Mouse (Mus musculus) layer of hippocampus, postnatal 25 days (tissue): ENCODE data around the gene Fgr. TPM values are rescaled to one million over a fixed set of nuclear protein-coding genes. Genes with fewer than 3 reads are reported as not detected.

Source experiments
- DNase-seq, 2 experiments: peaks; one replicate each; pipeline ENCODE4 v3.0.0; 2022; ENCODE audit warnings: mixed read lengths in 2 of 2, low spot score in 1 of 2; ENCODE audit errors: extremely low spot score in 1 of 2
- total RNA-seq, 2 experiments: library from RNA; stranded (reverse); gene quantifications; 2 replicates each; pipeline ENCODE4 v1.2.3; 2021

Fgr gene
- total RNA-seq, 2 experiments from 2014 or later, result 0.07 to 0.14 TPM

DNA sequence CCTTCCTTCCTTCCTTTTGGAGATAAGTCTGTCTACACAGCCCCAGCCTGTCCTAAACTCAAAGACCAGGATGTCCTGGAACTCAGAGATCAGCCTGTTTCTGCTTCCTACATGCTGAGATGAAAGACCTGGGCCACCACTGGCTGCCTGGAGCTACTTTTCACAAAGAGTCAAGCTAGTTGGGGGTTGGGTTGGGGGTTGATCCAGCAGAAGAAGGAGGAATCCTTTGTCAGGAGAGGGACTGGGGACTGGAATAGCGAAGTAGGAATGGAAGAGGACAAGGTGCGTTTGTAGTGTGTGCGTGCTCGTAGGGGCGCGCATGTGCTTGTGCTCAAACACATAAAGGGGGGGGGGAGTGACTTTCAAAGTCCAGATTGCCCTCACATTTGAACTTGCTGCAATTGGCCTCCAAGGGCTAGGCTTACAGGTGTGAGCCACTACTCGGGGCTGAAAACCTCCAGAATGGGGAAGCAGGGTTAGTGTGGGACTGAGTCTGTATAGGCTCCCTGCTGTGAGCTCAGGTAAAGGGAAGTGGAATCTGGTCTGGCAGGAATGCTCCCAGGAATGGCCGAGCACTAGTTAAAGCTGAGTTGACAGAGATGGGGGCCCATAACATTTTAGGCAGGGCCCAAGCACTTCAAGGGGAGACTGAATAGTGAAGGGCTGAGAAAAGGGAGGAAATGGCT, 58.7 kb downstream of the Fgr start:
- DNase-seq, result no peak

DNA sequence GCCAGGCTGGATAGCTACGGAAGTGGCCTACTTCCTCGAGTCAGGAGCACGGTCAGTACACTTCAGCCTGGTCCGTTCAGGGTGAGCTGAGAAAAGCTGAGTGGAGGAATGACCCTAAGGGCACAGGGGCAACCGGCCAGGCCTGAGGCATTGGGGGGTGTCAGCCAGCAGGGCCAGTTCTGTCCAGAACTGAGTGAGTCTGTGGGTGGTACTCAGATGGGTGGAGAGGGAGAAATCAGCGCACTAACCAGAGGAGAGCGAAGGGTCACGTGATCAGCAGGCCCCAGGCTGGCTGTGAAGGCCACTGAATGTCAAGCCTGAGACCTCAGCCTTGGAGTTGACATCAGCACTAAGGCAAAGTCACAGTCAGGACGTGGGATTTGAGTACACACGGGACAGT, 60.6 kb downstream of the Fgr start:
- no peak for DNase-seq

DNA sequence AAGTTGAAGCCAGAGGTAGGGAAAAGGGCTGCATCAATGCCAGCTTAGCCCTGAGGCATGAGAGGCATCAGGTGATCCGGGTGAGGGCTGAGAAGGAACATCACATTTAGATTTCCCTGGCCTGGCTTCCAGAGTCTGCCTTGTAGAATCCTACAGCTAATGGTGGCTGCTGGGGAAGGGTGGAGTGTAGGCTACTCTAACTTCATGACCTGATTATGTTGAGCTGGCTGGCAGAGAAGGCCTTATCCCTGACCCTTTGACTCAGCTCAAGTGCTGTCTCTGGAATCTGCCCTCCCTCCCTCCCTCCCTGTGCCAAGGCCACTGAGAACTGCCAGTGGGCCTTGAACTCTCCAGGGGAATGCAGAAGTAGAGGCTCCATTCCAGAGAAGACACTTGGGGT, 61.6 kb downstream of the Fgr start:
- no peak for DNase-seq

DNA sequence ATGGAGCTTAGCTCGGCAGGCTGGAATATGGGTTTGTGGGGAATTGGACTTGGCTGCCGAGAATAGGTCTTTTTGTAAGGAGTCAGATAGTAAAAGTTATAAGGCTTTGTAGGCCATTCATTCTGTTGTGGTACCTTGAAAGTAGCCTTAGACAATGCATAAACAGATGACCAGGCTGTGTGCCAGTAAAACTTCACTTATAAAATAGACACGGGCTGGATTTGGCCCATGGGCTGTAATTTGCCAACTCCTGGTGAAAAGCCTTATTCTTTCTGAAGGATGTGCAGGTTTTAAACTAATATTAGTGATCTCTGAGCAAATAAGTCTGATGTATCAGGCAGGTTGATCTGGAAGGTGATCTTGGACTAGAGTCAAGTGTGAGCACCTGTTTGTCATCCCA, 62.1 kb downstream of the Fgr start:
- no peak for DNase-seq

DNA sequence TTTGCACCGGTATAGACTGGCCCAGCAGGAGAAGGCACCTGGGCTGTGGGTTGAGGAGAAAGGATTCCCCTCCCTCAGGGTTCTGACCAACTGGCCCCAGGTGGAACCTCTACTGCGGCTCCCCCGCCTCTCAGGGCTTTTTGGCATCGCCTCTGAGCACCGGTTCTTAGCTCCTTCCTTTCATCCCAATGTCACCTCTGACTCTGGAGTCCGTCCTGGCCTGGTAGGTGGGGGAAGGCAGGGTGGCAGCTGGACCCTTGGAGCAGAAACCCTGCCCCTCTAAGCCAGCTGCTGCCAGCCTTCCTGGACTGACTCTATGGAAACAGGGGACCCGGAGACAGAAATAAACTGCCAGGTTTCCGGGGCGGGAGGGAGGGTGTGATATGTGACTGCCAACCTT, 63.4 kb downstream of the Fgr start:
- DNase-seq, result no peak

DNA sequence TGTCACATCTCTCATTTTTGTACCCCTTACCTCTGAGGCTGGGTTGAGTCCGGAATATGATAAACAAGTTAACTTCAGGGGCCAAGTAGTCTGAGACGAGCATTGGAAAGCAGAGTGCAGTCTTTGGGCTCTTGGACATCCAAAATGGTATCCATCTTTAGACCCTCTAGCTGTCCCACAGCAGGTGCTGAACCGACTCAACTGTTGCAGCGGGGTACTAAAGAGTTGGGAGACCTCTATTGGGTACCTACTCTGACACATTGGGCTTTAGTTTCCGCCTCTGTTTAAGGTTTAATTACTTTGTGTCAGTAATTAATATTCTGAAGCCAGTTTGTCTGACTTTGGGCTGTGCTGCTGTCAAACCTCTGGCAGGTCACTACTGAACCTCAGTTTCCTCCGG, 63.9 kb downstream of the Fgr start:
- no peak for DNase-seq

DNA sequence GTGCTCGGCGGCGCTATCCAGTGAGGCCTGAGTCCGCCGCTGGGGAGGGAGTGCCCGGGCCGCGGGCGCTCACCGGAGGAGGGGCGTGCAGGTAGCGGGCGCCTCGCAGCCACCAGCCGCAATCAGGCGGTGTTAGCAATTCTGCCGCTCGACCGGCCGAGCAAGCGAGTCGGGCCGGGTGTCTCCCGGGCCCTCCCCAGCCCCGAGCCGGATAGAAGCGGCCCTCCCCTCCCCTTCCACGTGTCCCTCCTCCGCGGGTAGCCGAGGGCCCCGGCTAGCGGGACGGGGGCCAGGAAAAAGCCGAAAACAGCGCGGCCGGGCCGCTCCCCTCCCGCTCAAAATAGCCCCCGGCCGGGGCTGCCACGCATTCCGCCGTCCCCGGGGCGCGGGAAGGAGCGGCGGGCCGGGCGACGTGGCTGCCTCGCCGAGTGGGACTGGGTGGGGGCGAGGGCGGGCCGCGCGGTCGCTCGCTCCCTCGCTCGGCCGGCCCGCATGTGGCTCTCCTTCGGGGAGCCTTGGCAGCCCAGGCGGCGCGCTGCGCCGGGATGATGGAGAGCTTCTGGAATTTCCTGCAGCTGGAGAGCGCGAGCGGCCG, 64.7 kb downstream of the Fgr start:
- no peak for DNase-seq

DNA sequence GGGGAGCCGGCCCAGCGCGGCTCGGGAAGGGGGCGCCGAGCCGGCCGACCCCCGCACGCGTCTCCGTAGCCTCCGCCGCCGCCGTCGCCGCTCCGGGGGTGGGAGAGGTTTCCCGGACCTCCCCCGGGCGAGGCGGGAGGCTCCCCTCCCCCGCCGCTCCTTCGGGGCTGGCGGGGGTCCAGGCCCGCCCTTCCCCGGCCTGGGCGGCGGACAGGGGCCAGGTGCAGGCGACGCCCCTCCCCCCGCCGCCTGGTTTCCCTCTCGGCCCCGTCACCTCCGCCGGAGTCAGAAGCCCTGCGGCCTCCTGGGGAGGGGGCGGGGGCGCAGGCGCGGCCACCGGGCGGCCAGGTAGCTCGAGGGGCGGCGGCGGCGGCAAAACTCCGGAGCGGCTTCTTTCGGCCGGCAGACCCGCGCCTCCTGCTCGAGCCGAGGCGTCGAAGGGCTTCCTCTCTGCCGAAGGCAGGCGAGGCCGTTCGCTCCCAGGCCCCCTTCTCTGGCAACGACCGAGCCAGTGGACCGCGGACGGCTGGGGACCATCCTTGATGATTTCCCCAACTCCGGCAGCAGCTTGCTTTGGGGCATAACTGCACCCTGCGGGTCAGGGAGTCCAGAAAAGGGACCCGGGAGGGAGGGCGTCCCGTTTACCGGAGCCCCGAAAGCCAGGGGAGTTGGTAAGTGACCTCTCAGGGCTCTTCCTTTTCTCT, 65.4 kb downstream of the Fgr start:
- DNase-seq, result no peak

DNA sequence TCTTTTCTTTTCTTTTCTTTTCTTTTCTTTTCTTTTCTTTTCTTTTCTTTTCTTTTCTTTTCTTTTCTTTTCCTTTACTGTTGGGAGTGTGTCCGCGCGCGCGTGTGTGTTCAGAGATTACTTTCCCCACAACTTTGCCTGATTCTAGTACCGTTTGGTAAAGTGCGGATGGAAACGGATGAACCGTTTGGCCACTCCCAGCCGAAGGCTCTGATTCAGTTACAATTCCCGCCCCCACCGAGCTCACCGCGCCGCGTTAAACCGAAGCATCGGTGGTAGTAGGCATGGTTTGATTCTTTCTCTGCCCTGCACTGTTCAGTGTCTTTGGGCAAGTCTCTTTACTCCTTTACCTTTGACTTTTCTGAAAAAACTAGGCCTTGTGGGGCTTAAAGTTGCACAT, 65.9 kb downstream of the Fgr start:
- no peak for DNase-seq

DNA sequence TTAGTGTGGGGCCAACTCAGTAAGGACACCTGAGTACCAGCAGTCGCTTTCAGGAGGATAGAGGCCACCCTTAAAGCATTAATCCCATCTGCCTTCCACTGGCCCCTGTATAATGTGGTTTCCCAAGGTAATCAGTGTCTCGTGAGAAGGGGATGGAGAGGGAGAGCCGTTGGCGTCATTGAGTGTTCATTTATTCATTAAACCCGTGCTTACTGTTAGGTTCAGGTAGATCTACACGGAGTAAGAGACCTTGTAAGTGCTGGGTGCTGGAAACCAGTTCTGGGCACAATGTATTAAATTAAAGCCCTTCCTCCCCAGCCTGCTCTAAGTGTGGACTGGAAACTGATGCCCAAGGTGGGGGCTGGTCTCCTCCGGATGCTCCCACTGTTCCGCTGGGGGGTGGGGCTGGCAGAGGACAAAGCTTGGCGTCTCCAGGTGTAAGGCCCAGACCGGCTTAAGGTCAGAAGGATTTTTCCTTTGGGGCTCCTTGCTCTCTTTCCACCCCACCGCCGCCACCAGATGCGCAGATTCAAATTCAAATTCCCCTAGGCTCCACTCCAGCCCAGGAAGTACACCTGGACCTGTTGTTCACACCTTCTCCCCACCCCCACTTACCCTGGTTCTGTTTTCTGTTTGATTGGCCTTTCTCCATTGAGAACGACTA, 66.5 kb downstream of the Fgr start:
- DNase-seq, result no peak

DNA sequence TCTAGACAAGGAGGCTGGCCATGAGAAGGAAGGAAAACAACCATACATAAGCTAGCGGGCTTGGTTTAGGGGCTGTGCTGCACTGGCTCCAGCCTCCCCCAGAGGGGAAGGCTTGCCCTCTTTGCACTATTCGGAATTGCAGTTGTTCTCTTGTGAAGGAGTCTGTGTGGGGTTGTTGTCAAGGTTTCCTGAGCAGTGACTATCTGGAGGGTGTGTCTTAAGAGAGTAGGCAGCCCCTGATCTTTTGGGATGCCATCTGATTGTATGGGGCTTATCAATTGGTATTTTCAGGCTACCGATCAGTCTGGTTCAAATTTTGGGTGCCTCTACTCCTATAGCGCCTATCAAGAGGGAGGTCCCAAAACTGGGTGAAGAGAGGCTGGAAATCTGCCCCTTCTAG, 68.3 kb downstream of the Fgr start:
- no peak for DNase-seq

DNA sequence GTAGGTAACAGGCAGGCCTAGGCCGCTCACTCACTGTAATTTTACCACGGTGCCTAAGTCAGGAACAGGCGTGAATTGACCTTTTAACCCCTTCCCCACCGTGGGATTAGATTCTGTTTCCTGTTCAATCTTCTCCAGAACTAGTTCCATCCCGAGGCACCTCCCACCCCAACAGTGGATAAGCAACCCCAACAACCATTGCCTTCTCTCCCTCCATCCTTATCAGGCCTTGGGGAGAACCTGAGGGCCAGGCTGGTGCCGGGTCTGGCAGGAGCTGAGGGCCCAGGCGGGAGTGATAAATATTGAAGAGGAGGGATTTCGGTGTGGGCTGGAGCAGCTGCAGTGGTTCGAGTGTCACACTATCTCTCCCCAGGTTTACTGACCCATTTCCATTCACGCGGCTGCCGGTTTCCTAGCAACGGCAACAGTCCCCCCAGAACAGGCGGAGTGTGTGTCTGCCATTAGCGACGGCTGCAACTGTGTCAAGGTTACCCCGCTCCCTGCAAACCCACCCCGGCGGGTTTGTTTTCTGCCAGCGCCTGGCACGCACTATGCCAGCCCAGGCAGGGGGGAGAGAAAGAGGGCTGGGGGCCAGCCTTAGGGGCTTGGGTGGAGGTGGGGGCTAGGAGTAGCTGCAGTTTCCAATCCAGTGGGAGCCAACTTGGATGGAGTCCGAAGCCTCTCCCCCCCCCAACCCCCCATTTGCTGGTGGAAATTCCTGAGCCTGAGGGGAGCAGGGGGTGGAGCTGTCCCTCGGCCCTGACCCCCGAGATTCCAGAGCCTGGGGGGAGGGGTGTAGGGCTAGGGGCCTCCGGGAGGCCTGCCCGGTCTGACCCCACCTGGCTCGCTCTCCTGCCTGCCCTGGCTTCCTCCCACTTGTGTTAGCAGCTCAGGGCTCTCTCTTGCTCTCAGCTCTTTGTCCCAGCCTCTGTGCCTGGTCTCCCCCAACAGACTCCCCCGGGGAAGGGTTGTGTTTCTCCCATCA, 69.0 kb downstream of the Fgr start:
- DNase-seq, result no peak

DNA sequence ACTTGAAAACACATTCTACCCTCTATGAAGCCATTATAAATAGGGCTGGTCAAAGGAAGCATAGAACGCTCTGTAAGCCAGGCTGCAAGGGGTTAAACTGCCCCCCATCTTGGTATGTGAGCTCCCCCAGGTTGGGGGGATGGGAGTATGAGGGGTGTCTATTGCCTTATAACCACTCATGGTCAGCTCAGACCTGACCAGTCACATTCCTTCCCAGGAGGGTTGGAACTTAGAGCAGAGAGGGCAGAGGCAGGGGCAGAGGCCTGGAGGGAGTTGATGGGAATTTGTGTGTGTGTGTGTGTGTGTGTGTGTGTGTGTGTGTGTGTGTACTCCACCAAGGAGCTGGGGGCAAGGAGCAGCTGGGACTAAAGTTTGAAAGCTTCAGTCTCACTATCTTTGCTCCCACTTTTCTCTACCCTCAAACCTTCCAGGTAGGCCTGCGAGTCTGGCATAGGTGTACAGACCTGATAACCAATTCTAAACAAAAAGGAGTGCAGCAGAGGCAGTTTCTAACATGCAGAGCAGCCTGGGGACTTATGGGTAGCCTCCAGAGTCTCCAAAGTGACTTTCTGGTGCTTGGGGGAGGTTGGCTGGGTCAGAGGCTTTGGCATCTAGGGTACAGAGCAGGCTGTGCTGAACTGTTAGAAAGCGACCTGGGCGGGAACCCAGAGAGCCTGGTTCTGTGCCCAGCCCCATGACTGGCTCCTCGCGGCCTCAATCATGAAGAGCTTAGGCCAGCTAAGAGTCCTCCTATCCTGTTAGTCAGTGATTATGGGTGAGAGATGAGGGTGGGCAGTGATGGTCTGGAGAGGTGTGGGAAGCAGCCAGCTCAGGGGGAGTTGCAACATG, 70.1 kb downstream of the Fgr start:
- no peak for DNase-seq

DNA sequence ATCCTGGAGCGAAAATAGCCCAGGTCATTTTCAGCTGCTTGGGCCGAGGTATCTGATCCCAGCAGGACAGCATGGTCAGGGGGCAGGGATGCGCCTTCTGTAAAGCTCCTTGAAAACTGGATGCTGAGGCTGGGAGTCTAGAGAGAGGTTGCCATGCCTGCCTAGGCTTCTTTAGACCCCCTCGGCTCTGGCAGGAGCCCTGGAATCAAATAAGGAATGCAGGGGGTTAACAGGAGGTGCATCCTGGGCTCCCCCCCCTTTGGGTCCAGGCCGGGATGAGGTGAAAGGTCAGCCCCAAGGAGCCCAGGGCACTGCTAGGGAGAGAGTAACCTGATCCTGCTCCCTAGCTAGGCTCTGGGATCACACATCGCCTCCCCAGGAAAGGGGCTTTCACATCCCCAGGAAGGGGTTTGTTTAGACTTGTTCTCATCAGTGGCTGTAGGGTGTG, 70.8 kb downstream of the Fgr start:
- DNase-seq, result no peak

DNA sequence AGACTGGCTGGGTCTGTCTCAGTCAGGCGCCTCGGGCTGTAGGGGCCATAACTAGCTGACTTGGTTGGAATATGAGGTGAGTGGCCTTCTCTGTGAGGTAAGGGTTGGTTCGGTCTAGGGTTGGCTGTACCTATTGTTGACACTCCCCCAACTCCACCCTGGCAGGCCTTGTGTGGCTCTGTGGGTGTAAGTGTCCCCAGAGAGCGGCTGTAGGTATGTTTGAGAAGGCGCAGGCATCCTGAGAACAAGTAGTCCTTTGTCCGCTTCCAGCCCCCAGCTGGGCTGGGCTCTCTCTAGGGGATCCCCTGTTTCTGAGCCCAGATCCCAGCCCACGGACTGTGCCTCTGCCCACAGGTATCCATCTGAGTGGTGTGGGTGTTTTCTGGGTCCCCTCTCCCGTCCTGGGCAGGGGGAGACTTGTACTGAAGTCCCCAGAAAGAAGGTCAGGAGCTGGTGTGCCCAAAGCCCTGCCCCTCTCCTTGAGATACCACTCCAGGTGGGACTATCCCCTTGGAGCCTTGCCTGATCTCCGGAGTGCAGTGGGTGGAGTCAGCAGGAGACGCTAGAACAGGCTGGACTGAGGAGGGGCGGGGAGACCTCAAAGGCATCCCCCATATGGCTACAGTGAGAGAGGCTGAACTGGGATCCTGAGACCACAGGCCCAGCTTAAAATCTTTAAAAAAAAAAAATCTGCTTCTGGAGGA, 72.0 kb downstream of the Fgr start:
- DNase-seq, result no peak

DNA sequence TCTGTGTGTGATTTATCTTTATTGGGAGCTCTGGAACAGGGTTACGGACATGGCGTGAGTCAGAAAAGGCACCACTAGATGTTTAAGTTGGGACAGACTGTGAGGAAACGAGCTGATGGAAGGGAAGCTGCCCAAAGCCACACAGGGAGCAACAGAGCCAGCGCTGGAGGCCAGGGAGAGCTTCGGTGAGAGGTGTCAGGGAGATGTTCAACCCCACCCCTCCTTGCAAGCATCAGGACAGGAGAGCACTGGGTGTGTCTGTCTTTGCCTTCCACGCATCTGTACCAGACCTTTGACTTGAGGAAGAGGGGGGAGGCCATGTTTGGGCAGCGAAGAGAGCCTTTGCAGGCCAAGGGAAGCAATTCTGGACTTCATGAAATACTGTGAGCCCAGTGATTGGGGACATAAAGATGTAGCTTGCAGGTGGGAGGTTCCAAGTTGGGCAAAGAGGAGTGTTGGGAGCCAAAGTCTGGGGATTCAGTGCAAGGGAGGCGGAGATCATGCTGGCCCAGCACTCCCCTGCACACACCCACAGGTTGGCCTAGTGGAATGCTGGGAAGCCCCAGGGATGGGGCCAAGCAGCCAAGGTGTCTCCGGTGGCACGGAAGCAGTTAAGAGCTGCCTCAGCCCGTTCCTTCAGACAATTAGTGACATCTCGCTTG, 72.9 kb downstream of the Fgr start:
- DNase-seq, result no peak

DNA sequence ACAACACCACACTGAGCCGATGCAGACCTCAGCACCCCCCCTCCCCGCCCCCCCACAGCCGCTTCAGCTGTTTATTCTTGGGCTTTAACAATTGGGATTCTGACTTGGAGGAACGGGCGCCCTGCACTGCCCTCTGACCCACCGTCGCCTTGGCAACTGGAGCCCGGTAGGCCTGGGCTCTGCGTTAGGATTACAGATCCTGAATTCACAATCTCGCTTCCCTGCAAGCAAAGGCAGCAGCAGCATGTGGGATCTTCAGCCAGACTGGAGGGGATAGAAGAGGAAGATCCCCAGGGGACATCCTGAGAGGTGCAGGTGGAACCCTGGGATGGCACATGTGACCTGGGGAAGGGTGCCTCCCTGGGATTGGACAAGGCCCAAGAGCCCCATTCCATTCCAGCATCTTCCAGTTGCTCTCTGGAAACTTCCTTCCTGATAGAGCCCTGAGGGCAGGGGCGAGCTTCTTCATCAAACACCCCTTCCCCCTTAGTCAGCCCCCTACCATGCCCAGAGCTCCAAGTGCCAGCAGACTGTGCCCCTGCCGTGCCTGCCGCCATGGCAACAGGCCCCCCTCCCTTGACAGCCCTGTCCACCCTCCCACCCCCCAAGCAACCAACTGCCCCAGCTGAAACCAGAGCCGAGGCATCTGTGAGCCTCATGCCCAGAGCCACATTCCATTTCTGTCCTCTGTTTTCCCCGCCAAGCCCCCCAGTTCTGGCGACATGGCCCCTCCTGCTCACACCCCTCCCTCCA, 73.6 kb downstream of the Fgr start:
- no peak for DNase-seq
